Comparison of ENCODE assay signal across 30 mouse cellular contexts in the genomic region with DNA sequence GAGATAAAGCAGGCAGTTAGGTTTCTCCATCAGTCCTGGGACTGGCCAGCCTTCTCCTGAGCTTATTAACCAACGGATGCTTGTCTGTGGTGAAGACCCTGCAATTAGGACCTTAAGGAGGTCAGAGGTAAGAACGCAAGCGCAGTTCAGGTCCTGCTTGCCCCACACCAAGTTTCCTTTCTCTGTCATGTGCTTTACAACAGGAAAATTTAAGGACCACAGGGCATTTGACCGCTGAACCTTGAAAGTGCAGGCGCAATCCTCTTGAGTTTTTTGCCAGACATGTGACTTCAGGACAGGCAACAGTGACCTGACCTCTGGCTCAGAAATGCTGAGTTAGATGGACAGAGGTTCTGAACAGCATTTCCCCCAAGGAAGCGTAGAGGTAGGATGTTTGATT. TPM values are rescaled to one million over a fixed set of nuclear protein-coding genes. Genes with fewer than 3 reads are reported as not detected.
A peak's percentile ranks its signal among the peaks of the same experiment; 100 is the strongest.
DNase-seq lines count a peak whose midpoint lies in the region; ATAC-seq lines count a peak whose summit lies in the region.
"Had no signal": no experiment of that assay in that cellular context is flagged by ENCODE, and none has a peak within 500 bp of the region (broad histone marks: within the 10 kb centered on the region; RNA-seq: fewer than 3 reads in every experiment).

No protein-coding gene starts in this region.

- no peak overlapping the region for H3K27ac ChIP-seq in kidney, embryonic 15.5 days
- no peak overlapping the region for H3K27ac ChIP-seq in midbrain, embryonic 10.5 days (replicated peaks)
- no peak overlapping the region for H3K27ac ChIP-seq in midbrain, embryonic 11.5 days (ENCODE audit: low read depth, low read length)
- no peak overlapping the region for H3K27ac ChIP-seq in forebrain, embryonic 12.5 days
- H3K27ac ChIP-seq: gastrocnemius, adult 2 months; heart, adult 2 months; heart, embryonic 13.5 days; layer of hippocampus, adult 2 months; left cerebral cortex, adult 2 months; liver, embryonic 14.5 days; macrophage; midbrain, embryonic 15.5 days; neural tube, embryonic 15.5 days had no signal

- H3K9me3 ChIP-seq in kidney, embryonic 15.5 days (replicated peaks): no peaks in the 10 kb centered on the region
- no peaks in the 10 kb centered on the region for H3K9me3 ChIP-seq in midbrain, embryonic 10.5 days (replicated peaks)
- H3K9me3 ChIP-seq in midbrain, embryonic 11.5 days (ENCODE audit: control insufficient read depth, low read length): no peaks in the 10 kb centered on the region
- H3K9me3 ChIP-seq in forebrain, embryonic 12.5 days: no peaks in the 10 kb centered on the region
- H3K9me3 ChIP-seq: heart, embryonic 13.5 days; midbrain, embryonic 15.5 days; neural tube, embryonic 15.5 days had no signal

- DNase-seq in kidney, adult 11 months: peak; percentile 76
- peak; percentile 4 for DNase-seq in midbrain, embryonic 10.5 days (ENCODE audit: low spot score)
- no peak for DNase-seq in midbrain, embryonic 11.5 days (ENCODE audit: low spot score, missing footprints)
- peak; percentile 47 for DNase-seq in kidney, postnatal 14 days
- no peak for DNase-seq in right cerebral cortex, adult 2 months (ENCODE audit: low spot score in 2 of 2)
- DNase-seq: adrenal gland, postnatal 25 days; B cell, adult 2 months; cerebellum, adult 18-20 months; cerebellum, postnatal 25 days; gastrocnemius, adult 2 months; gastrocnemius, postnatal 36 days; heart, adult 2 months; heart, postnatal 10 days; lung, adult 2 months; lung, postnatal 10 days; spleen, adult 18-20 months; thymus, adult 18-20 months; thymus, postnatal 25 days had no signal

- H3K4me2 ChIP-seq in kidney, embryonic 15.5 days: no peak overlapping the region
- no peak overlapping the region for H3K4me2 ChIP-seq in midbrain, embryonic 11.5 days
- H3K4me2 ChIP-seq in forebrain, embryonic 12.5 days: no peak overlapping the region
- H3K4me2 ChIP-seq: heart, embryonic 13.5 days; midbrain, embryonic 15.5 days; neural tube, embryonic 15.5 days had no signal

- H3K4me1 ChIP-seq in kidney, embryonic 15.5 days: 0 out of 2 replicates have a peak, but pooled peaks cover 3% of the 10 kb centered on the region
- no peaks in the 10 kb centered on the region for H3K4me1 ChIP-seq in midbrain, embryonic 10.5 days
- H3K4me1 ChIP-seq in midbrain, embryonic 11.5 days (ENCODE audit: control insufficient read depth, insufficient read depth, low read length): no peaks in the 10 kb centered on the region
- no peaks in the 10 kb centered on the region for H3K4me1 ChIP-seq in forebrain, embryonic 12.5 days
- H3K4me1 ChIP-seq: midbrain, embryonic 15.5 days; neural tube, embryonic 15.5 days had no signal

- H3K4me3 ChIP-seq in kidney, embryonic 15.5 days (replicated peaks): no peak overlapping the region
- no peak overlapping the region for H3K4me3 ChIP-seq in midbrain, embryonic 10.5 days
- no peak overlapping the region for H3K4me3 ChIP-seq in midbrain, embryonic 11.5 days (ENCODE audit: low read depth, low read length)
- no peak overlapping the region for H3K4me3 ChIP-seq in forebrain, embryonic 12.5 days (replicated peaks)
- H3K4me3 ChIP-seq: gastrocnemius, adult 2 months; heart, adult 2 months; heart, embryonic 13.5 days; layer of hippocampus, adult 2 months; left cerebral cortex, adult 2 months; midbrain, embryonic 15.5 days; neural tube, embryonic 15.5 days had no signal

- no peak overlapping the region for H3K9ac ChIP-seq in kidney, embryonic 15.5 days
- no peak overlapping the region for H3K9ac ChIP-seq in midbrain, embryonic 11.5 days (ENCODE audit: low read length)
- no peak overlapping the region for H3K9ac ChIP-seq in forebrain, embryonic 12.5 days
- H3K9ac ChIP-seq: heart, embryonic 13.5 days; liver, embryonic 14.5 days; midbrain, embryonic 15.5 days; neural tube, embryonic 15.5 days had no signal

- no peak for ATAC-seq in kidney, embryonic 15.5 days (replicated peaks; ENCODE audit: low FRiP score)
- ATAC-seq in midbrain, embryonic 11.5 days (ENCODE audit: low FRiP score): no peak
- ATAC-seq in forebrain, embryonic 12.5 days (ENCODE audit: low FRiP score): no peak
- ATAC-seq: forebrain, embryonic 16.5 days; hindbrain, embryonic 16.5 days; intestine, embryonic 16.5 days; midbrain, embryonic 15.5 days had no signal

- no peaks in the 10 kb centered on the region for H3K27me3 ChIP-seq in kidney, embryonic 15.5 days
- H3K27me3 ChIP-seq in midbrain, embryonic 10.5 days (ENCODE audit: low read depth, poor library complexity, severe bottlenecking): no peaks in the 10 kb centered on the region
- H3K27me3 ChIP-seq in midbrain, embryonic 11.5 days (ENCODE audit: control insufficient read depth, insufficient read depth, low read length): no peaks in the 10 kb centered on the region
- no peaks in the 10 kb centered on the region for H3K27me3 ChIP-seq in forebrain, embryonic 12.5 days
- H3K27me3 ChIP-seq: heart, embryonic 13.5 days; midbrain, embryonic 15.5 days; neural tube, embryonic 15.5 days had no signal

- no peaks in the 10 kb centered on the region for H3K36me3 ChIP-seq in kidney, embryonic 15.5 days
- H3K36me3 ChIP-seq in midbrain, embryonic 10.5 days: no peaks in the 10 kb centered on the region
- no peaks in the 10 kb centered on the region for H3K36me3 ChIP-seq in midbrain, embryonic 11.5 days (ENCODE audit: control insufficient read depth, insufficient read depth, low read length)
- H3K36me3 ChIP-seq in forebrain, embryonic 12.5 days (replicated peaks): no peaks in the 10 kb centered on the region
- H3K36me3 ChIP-seq: heart, embryonic 13.5 days; midbrain, embryonic 15.5 days; neural tube, embryonic 15.5 days had no signal

- WGBS in kidney, embryonic 15.5 days: 39% methylated on average over 6 of the region's 6 CpGs
- whole genome bisulfite sequencing in midbrain, embryonic 10.5 days: 94% methylated on average over 6 of the region's 6 CpGs
- 93% methylated on average over 6 of the region's 6 CpGs for WGBS in midbrain, embryonic 11.5 days
- 93% methylated on average over 6 of the region's 6 CpGs for WGBS in forebrain, embryonic 12.5 days

RNA-seq across cellular contexts. Expression of gene Rerg, which starts 36.8 kb away (rescaled TPM):
- 13.9 and 15.5 TPM in 2 replicates for polyA plus RNA-seq in kidney, embryonic 15.5 days (2015; fragmentation: Nextera tagmentation; extraction: Ambion mirVana)
- 0.39 and 0.83 TPM in 2 replicates for polyA plus RNA-seq in midbrain, embryonic 10.5 days (2016; fragmentation: Nextera tagmentation; extraction: Ambion mirVana)
- polyA plus RNA-seq in midbrain, embryonic 11.5 days (2014; fragmentation: Nextera tagmentation; extraction: Ambion mirVana): 1.00 and 1.0 TPM in 2 replicates
- 3.9 and 4.2 TPM in 2 replicates for polyA plus RNA-seq in forebrain, embryonic 12.5 days (2016; fragmentation: Nextera tagmentation; extraction: Ambion mirVana)
- polyA plus RNA-seq: macrophage had no signal

RNA-seq across cellular contexts. Expression of gene Ptpro, which starts 45.0 kb away (rescaled TPM):
- 14.9 and 15.9 TPM in 2 replicates for polyA plus RNA-seq in kidney, embryonic 15.5 days (2015; fragmentation: Nextera tagmentation; extraction: Ambion mirVana)
- polyA plus RNA-seq in midbrain, embryonic 10.5 days (2016; fragmentation: Nextera tagmentation; extraction: Ambion mirVana): 5.8 and 12.1 TPM in 2 replicates
- polyA plus RNA-seq in midbrain, embryonic 11.5 days (2014; fragmentation: Nextera tagmentation; extraction: Ambion mirVana): 17.5 and 19.9 TPM in 2 replicates
- 23.2 and 26.4 TPM in 2 replicates for polyA plus RNA-seq in forebrain, embryonic 12.5 days (2016; fragmentation: Nextera tagmentation; extraction: Ambion mirVana)

Comparison
In these comparisons a context has a peak if more than half of its experiments do, and no peak if none do; other contexts are left out.
1. DNase-seq: peak in kidney, adult 11 months (single experiment), midbrain, embryonic 10.5 days (single experiment) and kidney, postnatal 14 days (single experiment); none in midbrain, embryonic 11.5 days (single experiment) and right cerebral cortex, adult 2 months (0 of 2).